Mouse (Mus musculus): ENCODE data around the gene Myh10.

Myh10 gene

GRCm38 (mm10) chr11:68859943-68860593 lies 168.7 kb downstream of the Myh10 start:
- no peak for DNase-seq (ENCODE audit: low read depth, low spot score)

- DNase-seq (ENCODE audit: low read depth, low spot score) = no peak
These were observed 170.9 kb downstream of the Myh10 start for GRCm38 (mm10) chr11:68862260-68862659.

DNA sequence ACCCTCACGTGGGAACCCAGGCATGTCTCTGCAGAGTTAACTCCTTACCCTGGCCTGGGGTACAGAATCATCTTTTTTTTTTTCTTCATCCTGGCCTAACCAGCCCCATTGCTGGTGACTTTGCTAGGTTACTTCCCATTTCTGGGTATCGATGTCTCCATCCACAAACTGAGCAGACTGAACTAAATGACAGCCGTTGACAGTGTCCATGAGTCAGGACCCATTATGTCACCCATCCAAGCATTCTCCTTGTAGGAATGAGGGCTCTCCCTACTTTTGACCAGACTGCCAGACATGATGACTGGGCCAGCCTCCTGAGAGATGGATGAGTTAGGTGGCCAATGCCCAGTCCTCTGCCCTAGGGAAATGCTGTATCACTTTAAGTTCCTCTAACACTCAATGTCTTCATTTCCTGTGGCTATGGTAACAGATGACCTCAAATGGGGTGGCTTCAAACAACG lies 172.3 kb downstream of the Myh10 start:
- DNase-seq (ENCODE audit: low read depth, low spot score) = no peak

GRCm38 (mm10) chr11:68864544-68865189 lies 173.3 kb downstream of the Myh10 start:
- peak; percentile 98 for DNase-seq (ENCODE audit: low read depth, low spot score)

All from skeletal muscle tissue, adult 2 months (tissue).